Mouse (Mus musculus): ENCODE data around the gene Amotl1. TPM values are rescaled to one million over a fixed set of nuclear protein-coding genes. Genes with fewer than 3 reads are reported as not detected.

Gene Amotl1
- polyA plus RNA-seq, 1 experiment from 2014 or later: 1.6 TPM

- no peak overlapping the region for H3K4me2 ChIP-seq (ENCODE audit: low read depth, low read length)
- H3K4me1 ChIP-seq (ENCODE audit: insufficient read depth): no peaks in the 10 kb centered on the region
- H3K9me3 ChIP-seq (ENCODE audit: low read length): no peaks in the 10 kb centered on the region
- WGBS (ENCODE audit: insufficient replicate concordance): 67% methylated on average over 12 of the region's 12 CpGs
- ATAC-seq (0 out of 2 replicates have a peak, but pooled peaks have one; percentile 31), DNase-seq (no peak)
- TF ChIP-seq CTCF (IDR thresholded peaks at IDR 0.05; ENCODE audit: low read depth): no peak
- TF ChIP-seq EP300 (IDR thresholded peaks at IDR 0.05; ENCODE audit: low read depth): no peak
- H3K27ac ChIP-seq (ENCODE audit: low read depth): peak overlapping the region; percentile 29; the same call in 1 of the 2 replicates
- no peaks in the 10 kb centered on the region for H3K36me3 ChIP-seq (replicated peaks; ENCODE audit: insufficient read depth, low read length)
- H3K4me3 ChIP-seq (ENCODE audit: low read depth, low read length): no peak overlapping the region
- no peaks in the 10 kb centered on the region for H3K27me3 ChIP-seq (ENCODE audit: insufficient read depth, low read length)
- no peak overlapping the region for H3K9ac ChIP-seq (replicated peaks)
Observed at GRCm38 (mm10) chr9:14574760-14575399, 70.0 kb downstream of the Amotl1 start.

GRCm38 (mm10) chr9:14569175-14569975 lies 75.5 kb downstream of the Amotl1 start:
- H3K9me3 ChIP-seq (ENCODE audit: low read length): no peaks in the 10 kb centered on the region
- 0 out of 2 replicates have a peak, but pooled peaks cover 2% of the 10 kb centered on the region for H3K36me3 ChIP-seq (replicated peaks; ENCODE audit: insufficient read depth, low read length)
- no peaks in the 10 kb centered on the region for H3K4me1 ChIP-seq (ENCODE audit: insufficient read depth)
- no peak overlapping the region for H3K4me3 ChIP-seq (ENCODE audit: low read depth, low read length)
- no peaks in the 10 kb centered on the region for H3K27me3 ChIP-seq (ENCODE audit: insufficient read depth, low read length)
- no peak overlapping the region for H3K27ac ChIP-seq (ENCODE audit: low read depth)
- TF ChIP-seq EP300 (IDR thresholded peaks at IDR 0.05; ENCODE audit: low read depth) (no peak), CTCF (IDR thresholded peaks at IDR 0.05; ENCODE audit: low read depth) (no peak)
- no peak for ATAC-seq
- H3K9ac ChIP-seq (replicated peaks): no peak overlapping the region
- H3K4me2 ChIP-seq (ENCODE audit: low read depth, low read length): no peak overlapping the region
- WGBS (ENCODE audit: insufficient replicate concordance): 65% methylated on average over 4 of the region's 4 CpGs
- DNase-seq: no peak

- peak; percentile 21; the same call in 1 of the 2 replicates for ATAC-seq
- 50% methylated on average over 2 of the region's 2 CpGs for WGBS (ENCODE audit: insufficient replicate concordance)
- Histone ChIP-seq H3K9me3 (ENCODE audit: low read length) (no peaks in the 10 kb centered on the region), H3K27ac (ENCODE audit: low read depth) (no peak overlapping the region), H3K4me2 (ENCODE audit: low read depth, low read length) (no peak overlapping the region), H3K36me3 (replicated peaks; ENCODE audit: insufficient read depth, low read length) (0 out of 2 replicates have a peak, but pooled peaks cover 2% of the 10 kb centered on the region), H3K4me3 (ENCODE audit: low read depth, low read length) (no peak overlapping the region), H3K4me1 (ENCODE audit: insufficient read depth) (no peaks in the 10 kb centered on the region), H3K27me3 (ENCODE audit: insufficient read depth, low read length) (no peaks in the 10 kb centered on the region), H3K9ac (replicated peaks) (no peak overlapping the region)
- TF ChIP-seq EP300 (IDR thresholded peaks at IDR 0.05; ENCODE audit: low read depth) (0 out of 2 replicates have a peak, but pooled peaks have one; percentile 21), CTCF (IDR thresholded peaks at IDR 0.05; ENCODE audit: low read depth) (no peak)
- DNase-seq: no peak
Observed at GRCm38 (mm10) chr9:14568487-14568886, 76.4 kb downstream of the Amotl1 start.

GRCm38 (mm10) chr9:14564486-14564885 lies 80.4 kb downstream of the Amotl1 start:
- Histone ChIP-seq H3K4me3 (ENCODE audit: low read depth, low read length) (no peak overlapping the region), H3K9ac (replicated peaks) (no peak overlapping the region), H3K4me2 (ENCODE audit: low read depth, low read length) (no peak overlapping the region), H3K4me1 (ENCODE audit: insufficient read depth) (no peaks in the 10 kb centered on the region), H3K27ac (ENCODE audit: low read depth) (no peak overlapping the region), H3K36me3 (replicated peaks; ENCODE audit: insufficient read depth, low read length) (0 out of 2 replicates have a peak, but pooled peaks cover 4% of the 10 kb centered on the region), H3K27me3 (ENCODE audit: insufficient read depth, low read length) (no peaks in the 10 kb centered on the region), H3K9me3 (ENCODE audit: low read length) (no peaks in the 10 kb centered on the region)
- no peak for ATAC-seq
- TF ChIP-seq EP300 (IDR thresholded peaks at IDR 0.05; ENCODE audit: low read depth) (no peak), CTCF (IDR thresholded peaks at IDR 0.05; ENCODE audit: low read depth) (no peak)
- DNase-seq: no peak
- WGBS (ENCODE audit: insufficient replicate concordance): 68% methylated on average over 3 of the region's 3 CpGs

DNA sequence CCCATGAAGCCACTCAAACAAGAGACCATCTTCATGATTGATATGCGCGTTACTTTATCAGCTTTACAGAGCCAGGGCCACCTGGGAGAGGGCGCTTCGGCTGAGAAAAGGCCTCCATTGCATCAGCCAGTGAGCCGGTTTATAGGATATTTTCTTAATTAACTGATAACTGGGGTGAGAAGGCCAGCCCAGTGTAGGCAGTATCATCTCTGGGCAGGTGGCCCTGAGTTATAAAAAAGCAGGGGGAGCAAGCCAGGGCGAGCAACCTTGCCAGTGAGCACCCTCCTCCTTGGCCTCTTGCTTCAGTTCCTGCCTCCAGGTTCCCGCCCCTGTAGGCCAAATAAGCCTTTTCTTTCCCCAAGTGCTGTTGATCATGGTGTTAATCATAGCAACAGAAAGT lies 81.5 kb downstream of the Amotl1 start:
- H3K4me1 ChIP-seq (ENCODE audit: insufficient read depth): no peaks in the 10 kb centered on the region
- no peak for TF ChIP-seq CTCF (IDR thresholded peaks at IDR 0.05; ENCODE audit: low read depth)
- no peak for TF ChIP-seq EP300 (IDR thresholded peaks at IDR 0.05; ENCODE audit: low read depth)
- WGBS (ENCODE audit: insufficient replicate concordance): 81% methylated on average over 7 of the region's 7 CpGs
- no peaks in the 10 kb centered on the region for H3K27me3 ChIP-seq (ENCODE audit: insufficient read depth, low read length)
- H3K9ac ChIP-seq (replicated peaks): no peak overlapping the region
- no peaks in the 10 kb centered on the region for H3K9me3 ChIP-seq (ENCODE audit: low read length)
- no peak overlapping the region for H3K4me2 ChIP-seq (ENCODE audit: low read depth, low read length)
- no peak for ATAC-seq
- no peak for DNase-seq
- 0 out of 2 replicates have a peak, but pooled peaks cover 4% of the 10 kb centered on the region for H3K36me3 ChIP-seq (replicated peaks; ENCODE audit: insufficient read depth, low read length)
- no peak overlapping the region for H3K4me3 ChIP-seq (ENCODE audit: low read depth, low read length)
- no peak overlapping the region for H3K27ac ChIP-seq (ENCODE audit: low read depth)

- H3K4me3 ChIP-seq (ENCODE audit: low read depth, low read length): no peak overlapping the region
- no peaks in the 10 kb centered on the region for H3K4me1 ChIP-seq (ENCODE audit: insufficient read depth)
- no peak for DNase-seq
- 0 out of 2 replicates have a peak, but pooled peaks cover 2% of the 10 kb centered on the region for H3K36me3 ChIP-seq (replicated peaks; ENCODE audit: insufficient read depth, low read length)
- H3K9me3 ChIP-seq (ENCODE audit: low read length): no peaks in the 10 kb centered on the region
- TF ChIP-seq EP300 (IDR thresholded peaks at IDR 0.05; ENCODE audit: low read depth) (no peak), CTCF (IDR thresholded peaks at IDR 0.05; ENCODE audit: low read depth) (no peak)
- H3K9ac ChIP-seq (replicated peaks): no peak overlapping the region
- WGBS (ENCODE audit: insufficient replicate concordance): 90% methylated on average over 4 of the region's 4 CpGs
- no peaks in the 10 kb centered on the region for H3K27me3 ChIP-seq (ENCODE audit: insufficient read depth, low read length)
- H3K4me2 ChIP-seq (ENCODE audit: low read depth, low read length): no peak overlapping the region
- no peak for ATAC-seq
- no peak overlapping the region for H3K27ac ChIP-seq (ENCODE audit: low read depth)
Observed at GRCm38 (mm10) chr9:14560545-14560944, 84.3 kb downstream of the Amotl1 start.

Data from liver, postnatal 0 days (tissue).